Mouse (Mus musculus) kidney, adult 11 months (tissue): ENCODE data around the gene Tubb2b.
A peak's percentile ranks its signal among the peaks of the same experiment; 100 is the strongest.
"Not testable (repeated sequence)": the region's sequence is repeated elsewhere in the genome, so short reads cannot be mapped to it uniquely, and the experiment has no call there.

Experiments
- DNase-seq: peaks from one replicate; pipeline ENCODE4 v3.0.0; 2022

Gene Tubb2b

DNA sequence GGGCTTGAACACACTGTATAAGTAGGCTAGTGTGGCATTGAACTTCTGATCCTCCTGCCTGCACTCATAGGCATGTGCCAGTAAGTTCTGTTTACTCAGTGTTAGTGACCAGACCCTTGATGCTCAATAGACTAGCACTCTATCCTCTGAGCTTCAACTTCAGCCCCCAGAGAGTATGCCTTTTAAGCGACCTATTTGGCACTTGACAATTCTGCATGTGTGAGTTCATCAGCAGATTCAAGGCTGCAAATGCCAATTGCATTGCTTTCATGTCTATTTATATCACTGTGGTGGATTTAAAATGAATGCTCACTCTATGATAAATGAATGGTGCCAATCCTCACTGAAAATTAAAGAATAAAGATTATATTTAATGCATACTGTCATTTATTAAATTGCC is 24.9 kb downstream of the Tubb2b start:
- DNase-seq, result no peak

DNA sequence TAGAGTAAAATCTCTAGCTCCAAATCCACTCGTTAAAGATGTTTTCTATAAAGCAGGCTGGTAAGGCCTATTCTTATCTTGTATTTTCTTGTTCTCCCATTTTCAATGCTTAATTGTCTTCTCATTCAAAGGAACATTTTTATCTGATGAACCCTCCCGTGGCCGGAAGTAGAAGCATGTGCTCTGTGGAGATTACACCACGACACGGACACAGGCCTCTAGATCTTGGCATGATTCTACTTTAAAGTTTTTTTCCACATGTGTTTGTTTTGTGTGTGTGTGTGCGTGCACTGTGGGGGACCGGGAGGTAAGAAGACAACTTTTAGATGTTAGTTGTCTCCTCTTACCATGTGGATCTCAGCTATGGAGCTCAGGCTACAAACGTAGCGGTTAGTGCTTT is 28.4 kb downstream of the Tubb2b start:
- no peak for DNase-seq

DNA sequence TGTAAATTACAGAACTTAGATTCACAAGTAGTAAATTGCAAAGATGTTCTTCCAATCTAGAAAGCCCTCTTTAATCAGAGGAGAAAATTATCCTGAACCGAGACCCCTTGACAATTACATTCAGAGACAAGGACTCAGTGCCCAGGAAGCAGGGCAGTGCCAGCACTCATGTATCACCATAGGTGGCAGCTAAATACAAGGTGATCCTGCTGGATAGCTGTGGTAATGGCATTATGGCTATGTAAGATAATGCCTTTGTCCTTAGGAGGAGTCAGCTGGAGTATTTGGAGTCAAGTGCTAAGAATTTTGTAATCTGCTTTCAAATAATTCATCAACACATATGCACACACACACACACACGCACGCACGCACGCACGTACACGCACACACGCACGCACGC is 29.0 kb downstream of the Tubb2b start:
- DNase-seq, result no peak

DNA sequence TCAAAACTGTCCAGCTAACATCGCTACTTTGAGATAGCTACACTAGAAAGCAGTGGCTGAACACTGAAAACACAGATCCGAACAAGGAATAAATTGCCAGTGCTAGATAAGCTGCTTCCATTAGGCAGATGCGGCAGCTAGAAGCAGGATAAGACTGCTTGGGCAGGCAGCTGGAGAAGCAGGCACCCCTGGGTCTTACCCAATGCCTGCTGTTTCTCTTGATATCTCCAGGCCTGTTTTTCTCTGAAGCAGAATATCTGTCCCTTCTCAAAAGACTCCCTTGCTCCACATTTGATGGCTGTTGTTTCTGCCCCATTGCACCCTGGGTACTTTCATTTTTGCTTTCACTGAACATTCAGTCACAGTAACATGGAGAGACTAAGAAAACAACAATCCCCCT is 29.5 kb downstream of the Tubb2b start:
- no peak for DNase-seq

DNA sequence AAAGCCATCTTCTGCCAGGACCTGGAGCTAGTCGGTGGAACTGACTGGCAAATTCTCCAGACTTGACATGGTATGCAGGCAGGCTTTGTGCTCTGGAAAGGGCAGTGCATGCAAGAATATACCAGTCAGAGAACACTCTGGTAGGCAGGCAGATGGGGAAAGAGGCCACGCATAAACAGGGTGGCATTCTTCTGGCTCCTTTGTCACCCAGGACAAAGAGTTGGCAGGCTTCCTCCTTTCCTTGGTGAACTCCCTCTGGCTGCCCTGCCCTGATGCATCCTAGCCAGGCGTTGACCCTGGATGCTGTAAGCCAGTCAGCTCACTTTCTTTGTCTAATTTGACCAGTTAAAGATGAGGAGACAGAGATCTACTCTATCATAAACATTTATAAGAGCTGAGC is 33.2 kb downstream of the Tubb2b start:
- no peak for DNase-seq

DNA sequence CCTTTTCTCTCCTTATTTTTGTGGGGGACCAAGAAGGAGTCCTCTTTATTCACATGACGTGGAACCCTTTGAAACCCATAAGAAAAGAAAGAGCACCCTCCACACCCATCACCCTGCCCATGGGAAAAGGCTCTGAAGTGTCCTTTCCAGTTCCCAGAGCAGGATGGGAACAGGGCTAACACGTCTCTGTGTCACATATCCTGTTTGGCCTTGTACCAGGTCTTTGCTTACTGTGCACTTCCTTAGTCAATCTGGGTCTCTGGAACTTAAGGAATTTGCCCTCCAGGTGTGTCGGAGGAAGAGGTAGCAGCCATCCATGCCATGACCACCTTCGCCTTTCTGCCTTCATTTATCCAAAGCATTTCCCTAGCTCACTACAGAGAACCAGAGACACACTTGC is 33.8 kb downstream of the Tubb2b start:
- peak; percentile 25 for DNase-seq

DNA sequence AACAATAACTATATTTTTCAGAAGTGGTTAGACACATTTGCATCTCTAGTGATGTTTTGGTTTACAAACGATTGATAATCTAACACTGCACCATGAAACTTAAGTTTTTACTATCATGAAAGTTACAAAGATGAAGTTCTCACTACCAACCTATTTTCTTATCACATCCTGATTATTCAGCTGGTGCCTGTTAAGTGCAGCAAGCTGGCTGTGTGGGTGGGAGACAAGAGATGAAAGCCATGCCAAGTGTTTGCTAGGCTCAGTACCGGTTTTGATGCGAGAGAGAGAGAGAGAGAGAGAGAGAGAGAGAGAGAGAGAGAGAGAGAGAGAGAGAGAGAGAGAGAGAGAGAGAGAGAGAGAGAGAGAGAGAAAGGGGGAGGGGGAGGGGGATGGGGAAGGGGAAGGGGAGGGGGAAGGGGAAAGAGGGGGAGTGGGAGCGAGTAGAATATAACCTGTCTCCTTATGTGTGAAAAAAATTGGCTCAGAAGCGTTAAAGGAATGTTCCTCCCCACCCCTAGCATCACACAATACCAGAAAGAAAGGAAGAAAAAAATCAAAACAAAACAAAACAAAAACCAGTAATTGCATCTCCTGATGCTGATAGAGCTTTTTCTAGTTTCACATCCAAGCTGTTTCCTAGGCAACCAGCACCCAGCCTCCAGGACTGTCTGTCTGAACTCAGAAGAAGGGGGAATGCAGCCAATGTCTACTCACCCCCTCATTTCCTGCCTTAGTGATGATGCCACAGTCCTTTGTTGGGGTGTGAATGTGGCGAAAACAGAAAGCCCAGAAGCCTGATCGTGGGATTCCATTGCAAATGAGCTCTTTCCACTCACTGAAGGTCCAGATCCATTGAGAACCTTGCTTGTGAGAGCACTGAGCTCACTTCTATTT is 34.5 kb downstream of the Tubb2b start:
- DNase-seq, result no peak

DNA sequence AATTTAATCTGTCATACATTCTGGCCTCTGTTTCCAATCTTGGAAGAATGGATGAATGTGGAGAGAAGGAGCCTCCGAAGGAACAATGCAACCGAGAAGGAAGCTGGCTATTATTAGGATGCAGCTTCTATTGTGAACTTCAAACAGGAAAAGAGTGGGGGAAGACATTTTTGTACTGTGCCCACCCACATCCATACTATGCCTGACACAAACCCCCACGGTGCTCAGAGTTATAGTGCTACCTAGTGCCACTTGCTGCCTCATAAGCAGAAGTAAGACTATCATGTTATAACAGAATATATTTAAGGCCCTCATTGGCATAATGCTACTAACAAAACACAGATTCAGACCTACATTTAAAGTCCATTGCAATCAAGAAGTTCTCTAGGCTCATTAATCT is 40.9 kb downstream of the Tubb2b start:
- no peak for DNase-seq

DNA sequence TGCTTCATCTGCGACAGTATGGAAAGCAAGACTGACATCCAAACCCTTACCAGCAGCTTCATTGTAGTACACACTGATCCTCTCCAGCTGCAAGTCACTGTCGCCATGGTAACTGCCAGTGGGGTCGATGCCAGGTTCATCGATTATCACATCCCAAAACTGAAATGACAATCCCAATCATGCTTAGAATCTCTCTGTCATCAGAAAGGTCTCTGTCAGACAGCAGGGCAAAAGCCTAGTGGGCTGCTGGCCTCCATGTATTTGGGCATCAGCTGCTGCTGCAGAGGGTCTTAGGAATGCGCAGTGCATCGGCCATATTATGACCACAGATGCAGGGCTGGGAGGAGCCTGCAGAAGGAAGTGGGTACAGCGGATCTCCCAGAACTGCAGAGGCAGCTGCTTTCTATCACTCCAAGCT is 41.4 kb downstream of the Tubb2b start:
- DNase-seq, result no peak

DNA sequence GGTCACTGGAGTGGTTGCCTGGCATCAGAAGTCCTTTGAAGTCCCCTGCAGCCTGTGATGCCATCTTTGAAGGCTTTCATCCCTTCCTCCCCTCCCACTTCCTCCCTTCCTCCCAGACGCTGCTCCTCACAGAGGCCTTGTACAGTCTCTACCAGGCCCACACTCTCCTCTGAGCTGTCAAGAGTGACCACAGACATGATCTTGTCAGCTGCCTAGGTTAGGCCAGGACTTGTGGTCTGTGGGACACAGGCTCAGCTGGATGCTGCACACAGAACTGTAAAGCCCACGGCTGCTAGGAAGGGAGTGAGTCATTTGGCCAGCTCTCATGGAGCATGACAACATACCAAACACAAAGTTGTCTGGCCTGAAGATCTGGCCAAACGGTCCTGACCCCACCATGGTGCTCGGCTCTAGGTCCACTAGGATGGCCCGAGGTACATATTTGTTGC is 42.0 kb downstream of the Tubb2b start:
- DNase-seq, result not testable (repeated sequence)

DNA sequence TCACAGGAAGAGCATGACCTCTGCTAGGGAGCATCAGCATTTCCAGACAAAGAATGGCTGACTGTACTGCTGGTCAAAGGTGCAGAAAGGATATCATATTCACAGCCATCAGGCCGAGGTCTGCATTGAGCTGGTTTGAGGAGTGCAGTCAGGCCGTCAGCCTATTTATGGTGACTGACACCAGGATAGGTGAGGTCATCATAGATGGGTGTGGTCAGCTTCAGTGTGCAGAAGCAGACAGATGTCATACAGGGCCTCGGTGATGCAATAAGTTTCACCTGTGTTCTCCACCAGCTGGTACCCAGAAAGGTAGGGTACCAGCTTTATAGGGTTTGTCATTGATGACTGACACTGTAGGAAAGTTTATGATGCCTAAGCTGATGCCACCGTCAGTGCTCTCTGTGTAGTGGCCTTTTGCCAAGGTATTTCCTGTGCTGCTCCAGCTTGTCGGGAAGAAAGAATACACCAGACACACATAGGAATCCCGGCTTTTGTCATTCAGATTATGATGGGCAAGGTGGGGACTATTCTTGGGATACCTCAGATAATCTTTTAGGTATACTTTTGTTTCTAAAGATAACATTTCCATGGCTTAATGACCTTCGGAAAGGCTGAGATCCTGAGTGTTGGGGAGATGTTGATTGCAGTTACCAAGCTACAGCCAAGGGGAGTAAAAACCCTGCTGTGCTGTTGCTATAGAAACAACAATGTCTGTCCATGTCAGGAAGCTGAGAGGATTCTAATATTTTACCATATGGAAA is 43.0 kb downstream of the Tubb2b start:
- no peak for DNase-seq

DNA sequence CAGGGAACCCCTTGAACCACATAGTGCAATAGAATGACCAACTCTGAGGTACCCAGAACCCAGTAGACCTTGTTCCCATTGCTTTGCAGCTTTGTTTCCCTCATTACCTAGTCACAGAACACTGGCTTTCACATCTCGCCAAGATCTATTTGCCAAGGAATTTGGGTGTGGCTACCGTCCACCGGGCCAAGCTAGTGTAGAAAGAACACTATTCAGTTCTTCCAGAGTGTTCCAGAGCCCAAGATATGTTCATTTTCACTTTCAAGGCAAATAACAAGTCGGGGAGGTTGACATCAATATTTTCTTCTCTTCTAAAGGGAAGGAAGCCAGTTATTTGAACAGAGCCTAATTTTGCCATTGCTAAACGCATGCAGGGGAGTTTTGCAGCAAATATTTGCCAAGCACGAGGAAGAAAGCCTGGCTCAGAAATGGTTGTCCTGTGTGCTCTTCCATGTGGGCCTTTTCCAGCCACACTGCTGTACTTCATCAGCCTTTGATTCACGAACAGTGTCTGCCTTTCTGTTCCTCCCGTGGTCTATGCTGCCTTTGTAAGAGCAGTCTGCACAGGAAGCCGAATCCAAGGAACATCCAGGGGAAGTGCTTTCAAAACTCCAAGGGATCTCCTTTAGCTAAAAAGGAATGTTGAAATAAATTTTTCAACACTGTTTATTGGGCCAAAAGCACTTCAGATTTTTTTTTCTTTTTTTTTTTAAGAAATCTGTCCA is 46.1 kb downstream of the Tubb2b start:
- DNase-seq, result peak; percentile 50

DNA sequence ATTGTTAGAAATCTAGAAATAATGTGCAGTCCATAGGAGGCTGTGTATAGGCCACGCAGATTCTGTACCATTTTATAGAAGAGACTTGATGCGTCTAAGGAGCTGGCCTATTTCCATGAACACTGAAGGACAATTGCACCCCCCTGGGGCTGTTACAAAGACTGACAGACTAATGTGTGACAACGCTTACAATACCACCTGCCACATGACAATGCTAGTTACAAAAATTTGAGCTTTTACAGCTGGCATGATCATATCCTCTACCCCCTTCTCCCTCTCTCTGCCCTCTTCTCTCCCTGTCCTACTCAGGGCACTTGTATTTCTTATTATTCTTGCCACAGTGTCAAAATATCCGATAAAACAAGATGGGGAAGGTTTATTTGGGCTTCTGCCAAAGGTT is 48.3 kb downstream of the Tubb2b start:
- DNase-seq, result no peak

DNA sequence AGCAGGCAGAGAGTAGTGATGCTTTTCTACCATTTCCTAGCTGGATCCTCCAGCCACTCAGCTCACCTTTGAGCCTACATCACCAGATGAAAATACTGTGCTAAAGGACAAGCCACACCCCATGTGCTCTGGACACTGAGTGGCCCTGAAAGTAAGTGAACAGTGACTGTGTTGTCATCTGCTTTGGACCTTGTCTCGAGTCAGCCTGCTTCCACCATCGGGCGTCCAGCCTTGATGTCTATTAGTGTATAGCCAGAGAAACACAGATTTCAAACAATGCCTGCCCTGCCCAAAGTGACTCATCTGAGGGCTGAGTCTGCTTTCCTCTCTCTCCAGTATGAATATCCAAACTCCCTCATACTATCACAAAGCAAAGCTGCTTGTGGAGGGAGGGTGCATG is 50.5 kb downstream of the Tubb2b start:
- no peak for DNase-seq

DNA sequence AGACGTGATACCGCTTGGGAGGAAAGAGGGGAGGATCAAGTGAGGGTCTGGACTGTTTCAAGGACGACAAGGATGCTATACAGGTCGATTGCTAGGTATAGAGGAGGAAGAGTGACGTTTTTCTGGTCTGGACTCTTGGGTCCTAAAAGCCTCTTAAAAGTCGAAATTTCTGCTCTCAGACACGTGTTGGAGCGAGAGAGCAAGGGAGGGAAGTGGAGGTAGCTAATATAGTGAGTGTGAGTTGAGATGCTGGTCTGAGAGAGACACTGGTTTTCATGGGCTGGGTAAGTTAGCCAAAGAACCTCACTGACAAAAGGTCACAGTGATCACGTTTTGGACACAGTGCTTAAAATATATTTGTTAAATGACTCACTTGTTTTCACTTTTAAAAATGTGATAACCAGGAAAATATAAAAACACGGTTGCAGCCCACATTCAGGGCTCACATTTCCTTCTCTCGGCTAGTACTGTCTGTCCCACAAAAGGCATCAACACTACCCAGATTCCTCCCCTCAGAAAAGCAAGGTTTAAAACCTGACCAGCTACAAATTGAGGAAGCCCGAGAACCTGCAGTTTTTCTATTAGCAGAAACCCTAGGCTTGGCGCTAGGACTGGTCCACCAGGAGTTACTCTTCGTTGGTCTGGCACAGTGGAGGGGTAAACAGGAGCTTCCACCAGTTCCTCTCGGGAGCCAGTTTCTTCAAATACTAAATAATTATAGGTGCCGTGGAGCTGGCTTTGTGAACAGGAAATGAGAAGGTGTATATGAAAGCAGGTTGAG is 51.6 kb downstream of the Tubb2b start:
- DNase-seq, result no peak

DNA sequence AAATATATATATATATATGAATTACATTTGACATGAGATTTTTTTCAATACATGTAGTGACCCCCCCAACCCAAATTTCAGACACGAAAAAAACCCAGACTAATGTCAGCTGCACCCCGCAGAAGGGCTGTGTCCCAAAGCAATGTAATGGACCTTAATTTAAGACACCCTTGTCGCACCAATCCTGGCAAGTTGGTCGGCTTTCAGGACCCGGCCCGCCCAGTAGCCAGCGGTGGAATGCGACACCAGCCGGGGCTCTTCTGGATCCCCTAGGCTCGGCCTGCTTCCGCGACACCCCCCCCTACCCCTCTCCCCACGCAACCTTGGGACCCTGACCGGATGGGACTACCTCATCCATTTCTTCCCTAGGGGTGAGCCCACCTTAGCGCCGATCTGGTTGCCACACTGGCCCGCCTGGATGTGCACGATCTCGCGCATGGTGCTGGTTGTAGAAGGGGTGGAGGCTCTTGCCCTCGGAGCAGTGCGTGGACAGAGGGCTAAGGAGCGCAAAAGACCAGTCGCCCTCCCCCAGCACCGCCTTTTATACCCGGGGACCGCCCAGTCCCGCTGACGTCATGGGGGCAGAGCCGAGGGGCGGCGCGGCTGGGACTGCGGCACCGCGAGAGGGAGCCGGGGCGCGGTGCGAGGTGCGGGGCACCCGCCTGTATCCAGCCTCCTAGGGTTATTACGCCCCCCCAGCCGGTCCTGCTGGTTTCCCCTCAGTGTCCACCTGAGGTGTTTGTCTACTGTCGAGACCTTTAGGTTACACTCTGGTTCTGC is 52.6 kb downstream of the Tubb2b start, which contains the start of gene Tubb2a:
Gene Tubb2a (minus strand): TSS at position 516 of the 780 bp plus-strand sequence.
- DNase-seq, result peak; percentile 87
